Mouse (Mus musculus) CH12.LX (cell line): ENCODE measurements around the gene Islr. TPM values are rescaled to one million over a fixed set of nuclear protein-coding genes. Genes with fewer than 3 reads are reported as not detected.

Source experiments
- DNase-seq: peaks from one replicate; pipeline ENCODE4 v3.0.0-alpha.2; 2013; ENCODE audit errors: extremely low read depth
- H3K27ac ChIP-seq: 2 replicates; pipeline ENCODE4 v1.5.1; 2012; ENCODE audit warnings: low read depth, mild to moderate bottlenecking, control low read depth, moderate library complexity; ENCODE audit not compliant: insufficient read depth
- H3K27me3 ChIP-seq: replicated peaks from 2 replicates; pipeline ENCODE3; 2012; ENCODE audit warnings: inconsistent platforms
- H3K36me3 ChIP-seq, 2 experiments: replicated peaks in 1 of 2; 2 replicates each; pipeline versions ENCODE3 to v1.6.1; 2012; ENCODE audit warnings: inconsistent platforms in 1 of 2, low read length in 1 of 2, mild to moderate bottlenecking in 1 of 2, mixed read lengths in 1 of 2, moderate library complexity in 1 of 2; ENCODE audit not compliant: control insufficient read depth in 1 of 2, insufficient read depth in 1 of 2
- H3K4me1 ChIP-seq, 2 experiments: 2 replicates each; pipeline ENCODE4 v1.6.1; 2012; ENCODE audit warnings: inconsistent platforms in 1 of 2, moderate library complexity in 1 of 2; ENCODE audit not compliant: insufficient read depth in 2 of 2, control insufficient read depth in 1 of 2
- H3K4me2 ChIP-seq: 2 replicates; pipeline ENCODE4 v1.6.1; 2012; ENCODE audit warnings: low read depth, mild to moderate bottlenecking, control low read depth; ENCODE audit not compliant: poor library complexity, insufficient read depth, severe bottlenecking
- H3K4me3 ChIP-seq, 3 experiments: fragments of 150-350 bp in 1 of 3; sonication (generic) in 1 of 3; replicated peaks in 1 of 3; 2 replicates each; pipeline versions ENCODE3 to v1.5.1; 2011 to 2012; ENCODE audit warnings: low read depth in 2 of 3, low read length in 2 of 3, mild to moderate bottlenecking in 2 of 3, moderate library complexity in 2 of 3, control low read depth in 1 of 3, improper control_type of control experiment in 1 of 3, inconsistent platforms in 1 of 3, mixed read lengths in 1 of 3; ENCODE audit not compliant: poor library complexity in 1 of 3
- H3K79me2 ChIP-seq: replicated peaks from 2 replicates; pipeline ENCODE4 v1.6.1; 2012; ENCODE audit warnings: mild to moderate bottlenecking, moderate library complexity; ENCODE audit not compliant: control insufficient read depth, poor library complexity, insufficient read depth, severe bottlenecking; ENCODE audit errors: extremely low read depth
- H3K9ac ChIP-seq: 2 replicates; pipeline ENCODE4 v1.6.1; 2012; ENCODE audit warnings: low read depth, mild to moderate bottlenecking, control low read depth, moderate library complexity; ENCODE audit not compliant: insufficient read depth
- H3K9me3 ChIP-seq: replicated peaks from 2 replicates; pipeline ENCODE3; 2012; ENCODE audit warnings: low read length, inconsistent platforms, mixed read lengths
- BHLHE40 ChIP-seq: IDR thresholded peaks from 2 replicates; pipeline ENCODE4 v1.6.1; 2011; ENCODE audit warnings: mild to moderate bottlenecking, low read depth, low read length, improper control_type of control experiment
- CHD1 ChIP-seq: IDR thresholded peaks from 2 replicates; pipeline ENCODE4 v1.6.1; 2012; ENCODE audit warnings: low read depth, low read length, improper control_type of control experiment, inconsistent platforms
- CTCF ChIP-seq, 2 experiments: IDR thresholded peaks in 1 of 2; conservative IDR thresholded peaks in 1 of 2; 2 replicates each; pipeline ENCODE4 v1.5.1; 2011 to 2012; ENCODE audit warnings: low read depth in 2 of 2, low read length in 2 of 2, improper control_type of control experiment in 1 of 2, inconsistent platforms in 1 of 2, mild to moderate bottlenecking in 1 of 2, moderate library complexity in 1 of 2
- EP300 ChIP-seq: IDR thresholded peaks from 2 replicates; pipeline ENCODE4 v1.6.1; 2011; ENCODE audit warnings: low read length, improper control_type of control experiment
- HCFC1 ChIP-seq: IDR thresholded peaks from 2 replicates; pipeline ENCODE4 v1.6.1; 2012; ENCODE audit warnings: low read depth, mild to moderate bottlenecking, inconsistent platforms, low read length, improper control_type of control experiment
- IRF4 ChIP-seq: IDR thresholded peaks from 2 replicates; pipeline ENCODE4 v1.6.1; 2014; ENCODE audit warnings: low read depth, mild to moderate bottlenecking, inconsistent platforms, low read length, improper control_type of control experiment
- JUND ChIP-seq: conservative IDR thresholded peaks from 2 replicates; pipeline ENCODE4 v1.6.1; 2011; ENCODE audit warnings: low read depth, low read length, improper control_type of control experiment
- KAT2A ChIP-seq: IDR thresholded peaks from 2 replicates; pipeline ENCODE4 v1.6.1; 2012; ENCODE audit warnings: low read length, improper control_type of control experiment, inconsistent platforms; ENCODE audit not compliant: insufficient replicate concordance
- MAFK ChIP-seq: IDR thresholded peaks from 2 replicates; pipeline ENCODE4 v1.6.1; 2011; ENCODE audit warnings: low read length, improper control_type of control experiment; ENCODE audit not compliant: insufficient replicate concordance
- MAX ChIP-seq: IDR thresholded peaks from 2 replicates; pipeline ENCODE4 v1.6.1; 2011; ENCODE audit warnings: low read length, improper control_type of control experiment
- MEF2A ChIP-seq: IDR thresholded peaks from 2 replicates; pipeline ENCODE4 v1.6.1; 2014; ENCODE audit warnings: low read depth, mild to moderate bottlenecking, inconsistent platforms, low read length, improper control_type of control experiment, borderline replicate concordance
- MYC ChIP-seq: IDR thresholded peaks from 2 replicates; pipeline ENCODE4 v1.6.1; 2011; ENCODE audit warnings: low read depth, mild to moderate bottlenecking, improper control_type of control experiment, low read length
- NELFE ChIP-seq: IDR thresholded peaks from 2 replicates; pipeline ENCODE4 v1.6.1; 2011; ENCODE audit warnings: low read depth, low read length, improper control_type of control experiment
- NRF1 ChIP-seq: IDR thresholded peaks from 2 replicates; pipeline ENCODE4 v1.6.1; 2014; ENCODE audit warnings: low read depth, mild to moderate bottlenecking, inconsistent platforms, low read length, improper control_type of control experiment, moderate library complexity
- PAX5 ChIP-seq: IDR thresholded peaks from 2 replicates; pipeline ENCODE4 v1.6.1; 2012; ENCODE audit warnings: low read length, inconsistent platforms, mixed read lengths
- RAD21 ChIP-seq: IDR thresholded peaks from 2 replicates; pipeline ENCODE4 v1.6.1; 2011; ENCODE audit warnings: low read depth, mild to moderate bottlenecking, low read length, improper control_type of control experiment, moderate library complexity
- SIN3A ChIP-seq: IDR thresholded peaks from 2 replicates; pipeline ENCODE4 v1.6.1; 2012; ENCODE audit warnings: low read length, improper control_type of control experiment, inconsistent platforms
- SMC3 ChIP-seq: IDR thresholded peaks from 2 replicates; pipeline ENCODE4 v1.6.1; 2011; ENCODE audit warnings: low read depth, low read length, improper control_type of control experiment
- TBP ChIP-seq: conservative IDR thresholded peaks from 2 replicates; pipeline ENCODE4 v1.6.1; 2011; ENCODE audit warnings: low read depth, low read length, improper control_type of control experiment
- TCF12 ChIP-seq: IDR thresholded peaks from 2 replicates; pipeline ENCODE4 v1.6.1; 2014; ENCODE audit warnings: low read depth, mild to moderate bottlenecking, inconsistent platforms, low read length, improper control_type of control experiment
- USF1 ChIP-seq: IDR thresholded peaks from 2 replicates; pipeline ENCODE4 v1.6.1; 2014; ENCODE audit warnings: low read depth, mild to moderate bottlenecking, inconsistent platforms, low read length, improper control_type of control experiment
- USF2 ChIP-seq: conservative IDR thresholded peaks from 2 replicates; pipeline ENCODE4 v1.6.1; 2011; ENCODE audit warnings: low read depth, low read length, improper control_type of control experiment
- ZKSCAN1 ChIP-seq: IDR thresholded peaks from 2 replicates; pipeline ENCODE4 v1.6.1; 2012; ENCODE audit warnings: low read depth, inconsistent platforms, low read length, improper control_type of control experiment, borderline replicate concordance
- ZMIZ1 ChIP-seq: IDR thresholded peaks from 2 replicates; pipeline ENCODE4 v1.6.1; 2012; ENCODE audit warnings: low read depth, mild to moderate bottlenecking, inconsistent platforms, low read length, improper control_type of control experiment
- ZNF384 ChIP-seq: IDR thresholded peaks from 2 replicates; pipeline ENCODE4 v1.6.1; 2012; ENCODE audit warnings: low read depth, low read length, improper control_type of control experiment, inconsistent platforms
- dilution Hi-C: fragments of 300-500 bp; cut with MboI; formaldehyde crosslinking; loops from 2 replicates; pipeline ENCODE4 v1.14.3; 2020; ENCODE audit warnings: low sequenced_read_pairs; ENCODE audit not compliant: extremely low pct_unique_long_range_greater_than_20kb, extremely low pct_ligation_motif_present
- in situ Hi-C: fragments of 300-500 bp; cut with MboI; formaldehyde crosslinking; loops from 3 replicates; pipeline ENCODE4 v1.14.3; 2019; ENCODE audit warnings: low sequenced_read_pairs, low pct_ligation_motif_present, low pct_unique_long_range_greater_than_20kb, mixed read lengths
- polyA plus RNA-seq: library from polyadenylated mRNA; unstranded; fragments of >175 nt; gene quantifications from 2 replicates; pipeline ENCODE4 v1.2.1, GENCODE M21; 2012; ENCODE audit warnings: low read depth; ENCODE audit not compliant: insufficient read length
- total RNA-seq, 2 experiments: library from RNA; depleted of rRNA; stranded (reverse); fragments of 300-350 nt in 1 of 2; fragments of >200 nt in 1 of 2; gene quantifications; 2 replicates each; pipeline ENCODE4 v1.2.3; 2012 to 2014

Gene Islr
- total and polyA plus RNA-seq, 3 experiments, result not detected

DNA sequence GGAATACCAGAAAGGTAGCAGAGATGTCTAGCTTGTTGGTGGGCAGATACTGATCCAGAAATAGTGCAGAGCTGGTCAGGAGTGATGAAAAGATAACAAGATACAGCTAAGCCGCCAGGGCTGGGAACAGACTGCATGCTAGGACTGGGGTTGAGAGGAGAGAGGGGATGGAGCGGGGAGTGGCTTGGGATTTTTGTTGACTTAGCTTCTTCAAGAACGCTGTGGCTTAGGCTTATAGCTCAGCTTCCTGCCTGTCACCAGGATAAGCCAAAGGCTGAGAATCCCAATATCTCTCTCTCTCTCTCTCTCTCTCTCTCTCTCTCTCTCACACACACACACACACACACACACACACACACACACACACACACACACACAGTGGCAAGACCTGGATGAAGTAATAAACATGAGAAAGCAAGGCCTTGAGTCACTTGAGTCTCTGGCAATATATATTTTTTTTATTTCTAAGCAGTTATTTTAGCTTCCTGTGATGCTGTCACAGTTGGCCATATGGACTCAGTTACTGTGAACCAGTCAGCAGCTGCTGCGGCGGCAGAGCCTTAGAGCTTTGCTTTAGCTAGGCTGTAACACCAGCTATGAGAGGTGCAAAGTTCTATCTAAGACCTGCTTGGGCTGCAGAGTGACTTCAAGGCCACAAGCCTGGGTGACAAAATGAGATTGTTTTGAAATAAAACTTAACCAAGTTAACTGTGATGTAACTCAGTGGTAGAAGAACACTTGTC is 28.2 kb downstream of the Islr start:
- dilution Hi-C loops, result no loop called here
- in situ Hi-C loops, result no loop called here
- TF ChIP-seq NELFE, result no peak
- no peak for TF ChIP-seq MYC
- TF ChIP-seq ZNF384, result no peak
- TF ChIP-seq PAX5, result no peak
- no peak for TF ChIP-seq TBP
- TF ChIP-seq SMC3, result no peak
- no peak for TF ChIP-seq MAX
- TF ChIP-seq JUND, result no peak
- no peak for TF ChIP-seq IRF4
- no peak for TF ChIP-seq EP300
- TF ChIP-seq TCF12, result no peak
- TF ChIP-seq KAT2A, result no peak
- no peak for TF ChIP-seq USF2
- no peak for TF ChIP-seq ZKSCAN1
- TF ChIP-seq CHD1, result no peak
- TF ChIP-seq CTCF (conservative IDR thresholded peaks at IDR 0.05 in 1 of 2, IDR thresholded peaks at IDR 0.05 in 1 of 2; ENCODE audit: low read depth in 2 of 2, low read length in 2 of 2), result no peak
- TF ChIP-seq USF1, result no peak
- TF ChIP-seq NRF1, result no peak
- no peak for TF ChIP-seq SIN3A
- TF ChIP-seq ZMIZ1, result no peak

GRCm38 (mm10) chr9:58174818-58175251 is 29.3 kb downstream of the Islr start:
- Histone ChIP-seq H3K9ac (no peak overlapping the region), H3K27me3 (no peaks in the 10 kb centered on the region), H3K27ac (no peak overlapping the region), H3K36me3 (no peaks in the 10 kb centered on the region), H3K4me2 (no peak overlapping the region), H3K9me3 (no peaks in the 10 kb centered on the region), H3K4me1 (peaks cover 2 to 3% of the 10 kb centered on the region in 2 experiments; a peak in 3 of 4 replicates), H3K79me2 (no peaks in the 10 kb centered on the region), H3K4me3 (no peak overlapping the region)
- no peak for DNase-seq
- in situ Hi-C loops, result no loop called here
- TF ChIP-seq KAT2A (no peak), TBP (no peak), USF1 (no peak), IRF4 (no peak), RAD21 (no peak), NELFE (no peak), HCFC1 (no peak), BHLHE40 (no peak), USF2 (no peak), MAFK (no peak), MEF2A (no peak)
- dilution Hi-C loops, result no loop called here

More for the DNA sequence above, 28.2 kb downstream of the Islr start:
- no peak for DNase-seq
- no peaks in the 10 kb centered on the region for H3K36me3 ChIP-seq
- no peaks in the 10 kb centered on the region for H3K27me3 ChIP-seq
- H3K79me2 ChIP-seq, result no peaks in the 10 kb centered on the region
- no peak overlapping the region for H3K4me2 ChIP-seq
- peaks cover 2 to 3% of the 10 kb centered on the region in 2 experiments; a peak in 3 of 4 replicates for H3K4me1 ChIP-seq
- H3K9ac ChIP-seq, result no peak overlapping the region
- no peaks in the 10 kb centered on the region for H3K9me3 ChIP-seq
- no peak overlapping the region for H3K4me3 ChIP-seq
- no peak overlapping the region for H3K27ac ChIP-seq
